Mouse (Mus musculus) urinary bladder, postnatal 36 days (tissue): Measurements from ENCODE around the gene Cdc14b.
A peak's percentile ranks its signal among the peaks of the same experiment; 100 is the strongest.
"Not testable (repeated sequence)": the region's sequence is repeated elsewhere in the genome, so short reads cannot be mapped to it uniquely, and the experiment has no call there.

Experiments used
- DNase-seq, 2 experiments: peaks; one replicate each; pipeline ENCODE4 v3.0.0; 2022; ENCODE audit warnings: low spot score in 2 of 2, mixed read lengths in 1 of 2

Gene Cdc14b

GRCm38 (mm10) chr13:64273891-64274844, 922 bp downstream of the Cdc14b start:
- DNase-seq, result peak; percentile 12 to 32

GRCm38 (mm10) chr13:64273352-64273751, 1.7 kb downstream of the Cdc14b start:
- no peak for DNase-seq

- DNase-seq, result no peak
Measured at GRCm38 (mm10) chr13:64268384-64268783, 6.7 kb downstream of the Cdc14b start.

DNA sequence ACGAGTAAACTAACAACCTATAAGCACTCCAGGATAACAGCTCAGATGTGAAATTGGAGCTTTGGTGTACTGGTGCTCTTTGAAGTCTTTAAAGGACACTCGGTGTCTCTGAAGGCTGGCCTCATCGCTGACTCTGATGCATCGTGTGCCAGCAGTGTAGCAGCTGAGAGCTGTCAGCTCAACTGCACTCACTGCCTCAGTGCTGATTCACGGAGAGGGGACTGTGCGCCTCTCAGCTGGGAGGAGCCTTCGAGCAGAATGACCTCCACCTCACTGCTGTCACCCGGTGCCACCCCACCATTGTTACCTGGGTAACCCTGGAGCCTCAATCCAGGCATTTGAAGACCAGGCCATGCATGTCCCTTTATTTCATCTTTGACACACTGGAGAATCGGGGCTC, 7.9 kb downstream of the Cdc14b start:
- no peak for DNase-seq

DNA sequence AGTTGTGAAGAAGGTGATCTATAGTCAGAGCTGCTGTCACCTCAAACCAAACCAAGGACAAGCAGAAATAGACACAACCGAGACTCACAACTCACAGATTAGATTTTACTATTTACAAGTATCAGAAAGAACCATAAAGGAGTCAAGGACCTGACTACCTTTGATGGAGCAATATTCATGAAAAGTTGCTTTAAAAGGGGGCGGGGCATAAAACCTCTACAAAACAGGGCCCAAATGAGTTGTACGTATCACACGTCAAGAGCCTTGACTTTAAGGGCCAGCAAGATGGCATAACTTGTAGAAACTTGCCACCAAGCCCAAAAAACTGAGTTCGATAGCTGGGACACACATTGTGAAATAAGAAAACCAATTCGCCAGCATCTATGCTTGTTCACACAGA, 10.5 kb downstream of the Cdc14b start:
- no peak for DNase-seq

DNA sequence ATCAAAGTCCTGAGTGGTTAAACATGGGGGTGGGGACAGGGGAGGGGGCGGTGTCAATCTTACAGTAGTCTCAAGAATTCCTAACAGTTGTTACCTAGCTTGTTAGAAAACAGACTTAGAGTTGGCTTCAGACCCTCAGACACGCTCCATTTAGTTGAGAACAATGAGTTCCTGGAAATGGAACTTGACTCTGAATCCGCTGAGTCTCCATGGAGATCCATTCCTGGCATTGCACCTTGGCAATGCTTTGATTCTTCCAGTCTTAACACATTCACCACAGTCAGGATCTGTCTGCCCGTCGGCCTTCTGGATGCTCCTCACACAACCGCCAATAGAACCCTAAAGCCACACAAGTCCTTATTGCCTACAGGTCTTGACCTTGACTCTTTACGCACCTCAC, 15.2 kb downstream of the Cdc14b start:
- no peak for DNase-seq

- DNase-seq, result no peak
Measured at GRCm38 (mm10) chr13:64258516-64258821, 16.6 kb downstream of the Cdc14b start.

DNA sequence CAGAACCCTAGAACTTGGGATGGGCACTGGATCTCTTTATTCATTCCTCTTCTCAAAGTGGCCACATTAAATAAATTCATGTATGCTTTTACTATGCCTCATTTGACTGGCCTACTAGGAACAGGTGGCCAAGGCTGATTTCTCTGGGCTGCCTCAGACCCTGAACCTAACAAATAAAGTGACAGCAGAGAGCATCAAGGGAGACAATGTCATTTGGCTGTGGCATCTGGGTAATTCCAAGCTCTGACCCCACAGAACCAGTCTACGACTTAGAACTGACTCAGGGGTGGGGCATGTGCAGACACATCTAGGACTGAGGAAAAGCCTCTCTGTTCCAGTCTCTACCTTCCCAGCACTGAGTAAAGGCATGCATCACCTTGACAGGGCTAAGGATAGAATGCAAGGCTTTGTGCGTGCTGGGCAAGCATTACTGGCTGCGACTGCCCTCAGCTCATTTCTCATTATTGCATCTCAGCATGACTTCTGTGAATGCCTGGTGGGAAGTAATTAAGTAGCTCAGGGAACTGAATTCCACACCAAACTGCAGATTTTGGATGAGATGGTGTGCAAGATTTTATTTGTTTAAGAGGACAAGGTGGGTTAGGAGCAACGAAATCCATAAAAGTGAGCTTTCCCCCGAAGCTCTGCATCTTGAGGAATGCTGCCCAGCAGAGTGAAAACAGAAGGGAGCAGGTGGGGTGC, 17.1 kb downstream of the Cdc14b start:
- DNase-seq, result no peak

- no peak for DNase-seq
Measured at GRCm38 (mm10) chr13:64257010-64257813, 17.9 kb downstream of the Cdc14b start.

- DNase-seq, result not testable (repeated sequence)
Measured at GRCm38 (mm10) chr13:64254185-64254584, 20.9 kb downstream of the Cdc14b start.

- DNase-seq, result no peak
Measured at GRCm38 (mm10) chr13:64253697-64254096, 21.4 kb downstream of the Cdc14b start.

DNA sequence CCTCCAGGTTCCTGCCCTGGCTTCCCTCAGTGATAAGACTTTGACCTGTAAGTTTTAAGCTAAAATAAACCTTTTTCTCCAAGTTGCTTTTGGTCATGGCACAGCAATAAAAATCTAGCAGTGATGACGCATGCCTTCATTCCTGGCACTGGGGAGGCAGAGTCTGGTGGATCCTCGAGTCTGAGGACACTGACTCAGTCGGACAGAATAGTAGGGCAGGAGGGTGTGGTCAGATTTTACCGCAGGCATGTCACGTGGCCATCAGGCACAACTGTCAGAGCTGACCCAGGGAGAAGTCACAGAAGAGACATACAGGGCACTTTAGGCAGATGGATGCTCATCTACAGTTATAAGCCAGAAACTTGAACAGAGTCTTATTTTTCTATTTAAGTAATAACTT, 22.9 kb downstream of the Cdc14b start:
- peak in 1 of 2 experiments; percentile 7 for DNase-seq

GRCm38 (mm10) chr13:64250363-64250762, 24.7 kb downstream of the Cdc14b start:
- DNase-seq, result no peak

GRCm38 (mm10) chr13:64248775-64249524, 26.1 kb downstream of the Cdc14b start:
- DNase-seq, result peak; percentile 87 to 90

DNA sequence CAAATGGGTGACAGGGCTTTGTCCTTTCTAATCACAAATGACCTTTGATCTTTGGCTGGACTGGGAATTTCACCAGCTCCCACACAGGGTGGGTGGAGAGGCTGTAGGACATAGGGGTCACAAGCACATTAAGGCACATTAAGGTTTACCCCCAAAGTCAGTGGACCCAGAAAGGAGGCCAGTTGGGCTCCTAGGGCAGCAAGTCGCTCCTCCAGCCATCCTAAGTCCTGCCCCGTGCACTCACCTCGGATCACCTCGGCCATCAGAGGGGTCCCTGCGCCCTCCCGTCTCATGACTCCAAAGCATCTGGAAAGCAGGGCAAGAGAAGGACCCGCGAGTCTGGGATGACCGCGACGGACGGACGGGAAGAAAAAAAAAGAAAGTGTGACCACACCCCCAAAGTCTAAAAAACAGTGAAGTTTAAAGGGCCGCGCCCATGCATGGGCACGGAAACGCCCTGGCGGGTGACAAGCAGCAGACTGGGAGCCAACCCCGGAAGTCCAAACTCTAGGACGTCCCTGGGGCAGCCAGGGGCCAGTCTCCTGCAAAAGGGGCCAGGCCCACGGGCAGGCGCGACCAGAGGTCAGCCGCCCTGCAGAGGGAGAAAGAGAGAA, 26.8 kb downstream of the Cdc14b start:
- peak; percentile 72 to 77 for DNase-seq

DNA sequence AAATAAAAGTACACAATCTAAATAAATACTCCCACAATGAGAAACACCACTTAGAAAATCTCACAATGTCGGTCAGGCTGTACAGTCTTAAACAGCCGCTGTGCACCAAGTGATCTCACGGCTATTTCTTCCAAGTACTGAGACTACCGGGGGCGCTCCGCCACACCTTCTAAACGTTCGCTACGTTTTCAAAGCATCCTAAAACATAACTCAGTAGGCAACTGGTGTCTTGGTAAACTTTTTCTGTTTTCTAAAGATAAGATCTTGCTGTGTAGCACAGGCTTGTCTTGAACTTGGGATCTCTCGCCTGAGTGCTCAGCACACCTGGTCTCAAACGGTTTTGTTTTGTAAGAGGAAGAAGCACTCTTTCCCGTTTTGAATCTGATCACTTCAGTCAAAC, 29.0 kb downstream of the Cdc14b start:
- DNase-seq, result no peak

GRCm38 (mm10) chr13:64244685-64245261, 30.3 kb downstream of the Cdc14b start:
- DNase-seq, result no peak

DNA sequence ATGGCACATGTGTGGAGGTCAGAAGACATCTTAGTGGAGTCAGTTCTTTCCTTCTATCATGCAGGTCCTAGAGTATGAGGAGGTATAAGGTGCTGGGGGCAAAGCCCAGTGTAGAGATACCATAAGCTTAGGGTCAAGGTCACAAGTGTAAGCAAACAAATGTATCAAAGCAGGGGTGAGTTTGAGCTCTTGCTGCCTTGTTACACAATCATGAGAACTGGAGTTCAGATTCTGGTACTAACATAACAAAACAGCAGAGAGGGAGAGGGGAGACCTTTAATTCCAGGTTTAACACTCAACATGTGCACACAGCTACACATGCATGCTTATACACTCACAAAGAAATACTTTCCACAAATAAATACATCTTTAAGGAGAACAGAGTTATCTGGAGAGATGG, 32.4 kb downstream of the Cdc14b start:
- DNase-seq, result no peak

- DNase-seq, result no peak
Measured at GRCm38 (mm10) chr13:64240626-64241025, 34.5 kb downstream of the Cdc14b start.

GRCm38 (mm10) chr13:64237681-64238157, 37.4 kb downstream of the Cdc14b start:
- no peak for DNase-seq
